Mouse (Mus musculus) ovary, adult 10 weeks (tissue): Measurements from ENCODE around the gene 1700049E17Rik1. TPM values are rescaled to one million over a fixed set of nuclear protein-coding genes. Genes with fewer than 3 reads are reported as not detected.

Source experiments
- polyA plus RNA-seq: library from polyadenylated mRNA; stranded (reverse); fragments of 350-450 nt; fragmentation: Illumina TruSeq; extraction: RNeasy Lipid Tissue Mini Kit (QIAGEN cat#74804); gene quantifications from one replicate; pipeline ENCODE4 v1.2.3, GENCODE M21; 2014

The 1700049E17Rik1 gene
- polyA plus RNA-seq = not detected

DNA sequence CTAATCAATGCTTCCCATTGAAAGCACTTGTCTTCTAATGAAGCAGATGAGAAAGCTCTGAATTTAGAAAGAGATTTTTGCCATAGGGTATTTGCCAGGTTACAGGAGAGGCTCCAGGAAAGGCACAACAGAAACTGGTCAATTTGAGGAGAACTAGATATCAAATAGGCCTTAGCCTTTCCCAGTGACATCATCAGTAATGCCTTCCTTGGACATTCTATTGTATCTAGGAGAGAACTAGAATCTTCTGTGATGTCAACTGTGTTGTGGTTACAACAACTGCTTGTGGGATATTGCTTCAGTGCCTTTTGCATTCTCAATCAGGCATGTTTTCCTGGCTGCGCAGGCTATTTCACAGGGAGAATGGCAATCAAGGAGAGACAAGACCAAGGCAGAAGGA is at the start of gene 1700049E17Rik1:
Gene 1700049E17Rik1, plus strand, starts transcription at position 301 of the 400 bp plus-strand sequence.

DNA sequence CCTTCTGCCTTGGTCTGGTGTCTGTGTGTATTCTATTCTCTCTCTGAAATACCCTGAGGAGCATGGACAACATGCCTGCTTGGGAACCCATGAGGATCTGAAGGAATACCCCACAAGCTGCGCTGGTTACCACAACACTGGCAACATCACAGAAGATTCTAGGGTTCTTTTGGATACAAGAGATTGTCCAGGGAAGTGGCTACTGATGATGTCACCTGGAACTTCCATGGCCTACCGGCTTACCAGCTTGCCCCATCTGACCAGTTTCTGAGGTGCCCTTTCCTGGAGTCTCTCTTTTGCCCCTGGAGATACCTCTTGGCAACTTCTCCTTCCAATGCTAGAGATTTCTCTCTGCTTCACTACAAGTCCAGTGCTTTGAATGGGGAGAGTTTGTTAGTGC is 17.6 kb upstream of the 1700049E17Rik1 start, which contains the start of gene Gm7980:
Gene Gm7980, minus strand, starts transcription at position 101 of the 400 bp plus-strand sequence.

DNA sequence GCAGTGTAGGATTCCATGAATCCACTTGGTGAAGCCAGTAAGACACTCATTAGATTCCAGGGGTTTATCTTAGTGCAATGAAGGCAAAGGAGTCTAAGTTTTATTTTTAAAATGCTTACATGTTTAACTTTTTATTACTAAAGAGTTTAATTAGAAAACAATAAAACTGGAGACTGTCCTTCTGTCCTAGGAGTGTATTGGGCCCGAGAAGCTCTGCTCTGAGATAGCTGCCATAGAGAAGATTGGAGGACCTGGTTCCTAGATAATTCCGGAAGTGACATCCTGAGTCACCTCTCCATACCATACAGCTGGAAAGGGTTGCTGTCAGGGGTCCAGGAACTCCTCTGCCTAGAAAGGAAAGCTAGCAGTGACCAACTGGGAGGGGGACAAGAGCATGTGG is 18.9 kb downstream of the 1700049E17Rik1 start, which contains the start of gene 1700024B05Rik:
Gene 1700024B05Rik, plus strand, starts transcription at position 301 of the 400 bp plus-strand sequence.

DNA sequence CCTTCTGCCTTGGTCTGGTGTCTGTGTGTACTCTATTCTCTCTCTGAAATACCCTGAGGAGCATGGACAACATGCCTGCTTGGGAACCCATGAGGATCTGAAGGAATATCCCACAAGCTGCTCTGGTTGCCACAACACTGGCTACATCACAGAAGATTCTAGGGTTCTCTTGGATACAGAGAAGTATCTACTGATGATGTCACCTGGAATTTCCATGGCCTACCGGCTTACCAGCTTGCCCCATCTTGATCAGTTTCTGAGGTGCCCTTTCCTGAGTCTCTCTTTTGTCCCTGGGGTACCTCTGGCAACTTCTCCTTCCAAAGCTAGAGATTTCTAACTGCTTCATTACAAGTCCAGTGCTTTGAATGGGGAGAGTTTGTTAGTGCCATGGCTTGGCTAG is 43.1 kb downstream of the 1700049E17Rik1 start, which contains the start of gene Gm6401:
Gene Gm6401, minus strand, starts transcription at position 101 of the 400 bp plus-strand sequence.

Other genes starting within 250 kb of the 1700049E17Rik1 start
- not detected for gene Gm8068, start 223.1 kb upstream of the 1700049E17Rik1 start, polyA plus RNA-seq
- not detected for gene Gm7929, start 174.3 kb upstream of the 1700049E17Rik1 start, polyA plus RNA-seq
- gene Gm47189, start 152.5 kb upstream of the 1700049E17Rik1 start, polyA plus RNA-seq = not detected
- gene Gm7980, start 17.7 kb upstream of the 1700049E17Rik1 start, polyA plus RNA-seq = not detected
- gene 1700024B05Rik, start 19.0 kb downstream of the 1700049E17Rik1 start, polyA plus RNA-seq = 0.31 TPM
- gene Gm6401, start 43.0 kb downstream of the 1700049E17Rik1 start, polyA plus RNA-seq = not detected
- not detected for gene Gm3543, start 58.4 kb downstream of the 1700049E17Rik1 start, polyA plus RNA-seq
- not detected for gene Gm7951, start 192.4 kb downstream of the 1700049E17Rik1 start, polyA plus RNA-seq
- gene Gm17027, start 237.7 kb downstream of the 1700049E17Rik1 start, polyA plus RNA-seq = not detected